Mouse (Mus musculus): ENCODE measurements at regions not wholly inside any gene's neighbourhood (a gene's known extent, or its start where the extent isn't known, plus 50 kb on each side); places are given as distances from the start of the nearest gene placed in this dataset.

DNA sequence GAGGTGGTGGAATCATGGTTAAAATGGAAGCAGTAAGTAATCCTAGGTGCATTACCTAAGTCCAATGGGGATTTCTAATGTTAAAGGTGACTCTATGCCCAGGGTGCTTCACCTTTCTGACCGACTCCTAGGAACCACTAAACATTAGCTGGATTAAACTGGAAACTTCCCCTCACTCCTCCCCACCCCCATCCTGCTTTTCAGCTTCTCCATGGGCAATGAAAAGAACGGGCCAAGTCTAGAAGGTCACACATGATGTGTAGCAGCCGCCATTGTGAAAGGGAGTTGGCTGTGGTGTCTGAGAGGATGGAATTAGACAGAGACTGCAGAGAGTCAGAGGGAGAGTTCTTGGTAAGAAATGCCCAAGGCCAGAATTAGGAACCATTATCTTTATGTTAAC, 479.8 kb downstream of the Ptprc start:
- ATAC-seq = no peak
- WGBS = 75% methylated on average over 3 of the region's 3 CpGs

DNA sequence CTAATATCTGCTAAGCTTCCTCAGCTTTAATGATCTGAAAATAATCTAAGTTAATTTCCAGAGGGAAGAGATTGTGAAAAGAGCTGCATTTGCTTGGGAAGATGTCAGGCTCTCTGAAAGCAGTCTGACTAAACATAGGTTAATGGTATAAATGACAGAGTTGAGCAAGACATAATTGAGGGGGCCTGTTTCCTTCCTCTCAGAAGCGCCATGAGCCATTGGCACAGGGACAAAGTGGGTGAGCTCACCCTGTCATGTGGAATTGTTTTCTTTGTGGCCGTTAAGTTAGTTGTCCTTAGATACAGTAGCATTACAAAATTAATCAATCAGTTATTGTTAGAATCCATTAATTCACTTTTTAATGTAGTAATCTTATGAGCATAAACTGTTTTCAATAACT, 483.0 kb downstream of the Ptprc start:
- Histone ChIP-seq H3K36me3 (ENCODE audit: control insufficient read depth, insufficient read depth) (no peaks in the 10 kb centered on the region), H3K27ac (ENCODE audit: low read depth, low read length) (no peak overlapping the region)
- 71% methylated on average over 2 of the region's 2 CpGs for WGBS

More for the DNA sequence above, 479.8 kb downstream of the Ptprc start:
- Histone ChIP-seq H3K27ac (ENCODE audit: low read depth, low read length) (no peak overlapping the region), H3K9me3 (ENCODE audit: control insufficient read depth) (no peaks in the 10 kb centered on the region), H3K27me3 (replicated peaks; ENCODE audit: control insufficient read depth, insufficient read depth, low read length) (no peaks in the 10 kb centered on the region), H3K4me2 (replicated peaks; ENCODE audit: low read depth) (no peak overlapping the region), H3K9ac (ENCODE audit: low read depth, low read length) (no peak overlapping the region), H3K4me3 (ENCODE audit: low read depth, low read length) (no peak overlapping the region), H3K4me1 (replicated peaks; ENCODE audit: control insufficient read depth, insufficient read depth, low read length) (no peaks in the 10 kb centered on the region), H3K36me3 (ENCODE audit: control insufficient read depth, insufficient read depth) (no peaks in the 10 kb centered on the region)
- no peak for TF ChIP-seq CTCF (IDR thresholded peaks at IDR 0.05; ENCODE audit: low read depth)

DNA sequence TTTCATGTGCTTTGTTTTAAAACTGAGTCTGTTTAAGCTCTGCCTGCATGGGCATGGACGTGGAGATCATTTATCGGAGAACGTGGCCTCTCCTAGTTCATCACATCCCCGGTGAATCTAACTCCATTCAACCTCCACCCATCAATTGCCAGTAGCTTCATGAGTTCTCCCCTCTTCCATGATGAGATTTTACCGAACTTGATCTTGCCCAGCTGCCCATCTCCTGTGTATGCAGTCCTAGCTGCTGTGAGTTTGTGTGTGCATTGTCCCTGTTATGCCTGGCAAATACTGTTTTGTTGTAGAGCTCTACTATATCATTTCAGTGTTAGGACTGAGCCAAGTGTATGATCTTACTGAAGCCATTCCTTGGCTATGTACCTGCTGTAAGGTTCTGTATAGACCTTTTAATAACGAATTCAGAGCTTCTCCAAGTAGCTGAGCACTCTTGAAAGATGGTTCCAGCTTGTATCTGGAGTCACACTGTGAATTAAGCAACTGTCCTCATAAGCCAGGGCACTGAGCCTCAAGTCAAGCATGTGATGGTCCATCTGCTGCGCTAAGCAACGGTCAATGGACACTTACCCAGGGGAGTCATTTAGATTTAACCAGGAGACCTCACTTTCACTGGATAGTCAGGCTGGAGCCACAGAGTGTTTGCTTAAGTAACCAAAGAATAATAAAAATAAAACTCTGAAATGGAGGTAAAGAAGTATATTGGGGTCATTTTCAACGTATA, 484.5 kb downstream of the Ptprc start:
- H3K27me3 ChIP-seq (replicated peaks; ENCODE audit: control insufficient read depth, insufficient read depth, low read length) = no peaks in the 10 kb centered on the region
- no peaks in the 10 kb centered on the region for H3K36me3 ChIP-seq (ENCODE audit: control insufficient read depth, insufficient read depth)
- no peak for TF ChIP-seq CTCF (IDR thresholded peaks at IDR 0.05; ENCODE audit: low read depth)
- no peak overlapping the region for H3K27ac ChIP-seq (ENCODE audit: low read depth, low read length)
- no peak overlapping the region for H3K4me2 ChIP-seq (replicated peaks; ENCODE audit: low read depth)
- no peaks in the 10 kb centered on the region for H3K9me3 ChIP-seq (ENCODE audit: control insufficient read depth)
- no peak overlapping the region for H3K9ac ChIP-seq (ENCODE audit: low read depth, low read length)
- ATAC-seq = no peak
- no peak overlapping the region for H3K4me3 ChIP-seq (ENCODE audit: low read depth, low read length)
- WGBS = 87% methylated on average over 9 of the region's 9 CpGs
- H3K4me1 ChIP-seq (replicated peaks; ENCODE audit: control insufficient read depth, insufficient read depth, low read length) = no peaks in the 10 kb centered on the region

More for the DNA sequence above, 483.0 kb downstream of the Ptprc start:
- Histone ChIP-seq H3K4me2 (replicated peaks; ENCODE audit: low read depth) (no peak overlapping the region), H3K9ac (ENCODE audit: low read depth, low read length) (no peak overlapping the region), H3K4me1 (replicated peaks; ENCODE audit: control insufficient read depth, insufficient read depth, low read length) (no peaks in the 10 kb centered on the region), H3K27me3 (replicated peaks; ENCODE audit: control insufficient read depth, insufficient read depth, low read length) (no peaks in the 10 kb centered on the region), H3K9me3 (ENCODE audit: control insufficient read depth) (no peaks in the 10 kb centered on the region), H3K4me3 (ENCODE audit: low read depth, low read length) (no peak overlapping the region)
- TF ChIP-seq CTCF (IDR thresholded peaks at IDR 0.05; ENCODE audit: low read depth) = no peak
- no peak for ATAC-seq

DNA sequence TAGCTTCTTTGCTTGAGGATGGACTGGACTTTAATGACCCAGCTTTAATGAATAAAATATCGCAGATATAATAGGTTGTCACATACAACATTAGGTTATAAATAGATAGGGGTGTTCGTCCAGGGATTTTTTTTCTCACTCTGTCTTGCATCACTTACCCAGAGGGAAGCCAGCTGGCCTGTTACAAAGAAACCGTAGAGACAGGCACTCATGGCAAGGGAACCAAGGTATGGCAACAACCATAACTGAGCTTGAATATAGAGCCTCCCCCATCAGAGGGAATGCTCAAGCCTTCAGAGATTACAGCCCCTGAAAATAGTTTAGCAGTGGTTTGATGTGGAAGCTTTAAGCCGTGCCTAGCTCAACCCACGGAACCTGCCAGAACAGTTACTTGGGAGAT, 504.9 kb downstream of the Ptprc start:
- no peak for TF ChIP-seq CTCF (IDR thresholded peaks at IDR 0.05; ENCODE audit: low read depth)
- no peak overlapping the region for H3K4me3 ChIP-seq (ENCODE audit: low read depth, low read length)
- H3K9me3 ChIP-seq (ENCODE audit: control insufficient read depth) = no peaks in the 10 kb centered on the region
- H3K36me3 ChIP-seq (ENCODE audit: control insufficient read depth, insufficient read depth) = no peaks in the 10 kb centered on the region
- WGBS = 81% methylated on average over 5 of the region's 5 CpGs
- no peak for ATAC-seq
- H3K9ac ChIP-seq (ENCODE audit: low read depth, low read length) = no peak overlapping the region
- no peak overlapping the region for H3K27ac ChIP-seq (ENCODE audit: low read depth, low read length)
- H3K27me3 ChIP-seq (replicated peaks; ENCODE audit: control insufficient read depth, insufficient read depth, low read length) = no peaks in the 10 kb centered on the region
- H3K4me2 ChIP-seq (replicated peaks; ENCODE audit: low read depth) = no peak overlapping the region
- no peaks in the 10 kb centered on the region for H3K4me1 ChIP-seq (replicated peaks; ENCODE audit: control insufficient read depth, insufficient read depth, low read length)

DNA sequence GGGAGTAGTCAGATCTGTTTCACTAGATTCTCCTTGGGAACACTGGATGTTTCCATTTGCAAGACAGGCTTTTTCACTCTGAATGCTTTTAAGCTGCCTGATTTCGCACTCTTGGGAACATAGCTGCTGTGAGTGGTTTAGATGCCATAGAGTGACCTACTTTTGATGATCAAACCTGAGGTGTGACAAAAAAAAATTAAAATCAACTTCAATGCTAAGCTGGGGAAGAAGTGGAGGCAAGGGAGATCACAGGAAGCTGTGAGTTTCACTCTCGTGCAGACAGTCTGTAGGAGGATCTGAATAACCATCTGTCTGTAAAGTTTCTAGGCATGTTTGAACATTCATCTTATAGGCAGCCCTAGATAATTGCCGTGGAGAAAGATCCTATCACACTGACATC, 505.7 kb downstream of the Ptprc start:
- 76% methylated on average over 3 of the region's 3 CpGs for WGBS
- Histone ChIP-seq H3K4me1 (replicated peaks; ENCODE audit: control insufficient read depth, insufficient read depth, low read length) (no peaks in the 10 kb centered on the region), H3K27me3 (replicated peaks; ENCODE audit: control insufficient read depth, insufficient read depth, low read length) (no peaks in the 10 kb centered on the region), H3K36me3 (ENCODE audit: control insufficient read depth, insufficient read depth) (no peaks in the 10 kb centered on the region), H3K27ac (ENCODE audit: low read depth, low read length) (no peak overlapping the region), H3K4me3 (ENCODE audit: low read depth, low read length) (no peak overlapping the region), H3K9me3 (ENCODE audit: control insufficient read depth) (no peaks in the 10 kb centered on the region), H3K4me2 (replicated peaks; ENCODE audit: low read depth) (no peak overlapping the region), H3K9ac (ENCODE audit: low read depth, low read length) (no peak overlapping the region)
- no peak for TF ChIP-seq CTCF (IDR thresholded peaks at IDR 0.05; ENCODE audit: low read depth)
- no peak for ATAC-seq

DNA sequence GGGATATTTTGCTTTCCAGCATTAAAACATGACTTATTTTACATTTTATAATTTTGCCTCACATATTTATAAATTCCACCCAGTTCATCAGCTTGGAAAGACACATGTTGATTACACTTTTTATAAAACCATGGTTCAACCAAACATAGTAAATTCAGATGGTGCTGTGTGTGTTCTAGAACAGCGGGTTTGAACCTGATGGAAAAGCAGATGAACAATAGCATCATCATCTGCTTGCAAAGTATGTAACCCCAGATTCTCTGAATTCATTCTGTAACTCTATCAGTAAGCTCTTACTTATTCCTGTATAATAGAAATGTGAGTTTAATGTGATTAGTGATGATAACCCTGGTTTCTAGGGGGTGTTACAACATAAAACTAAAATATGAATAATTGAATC, 517.4 kb downstream of the Ptprc start:
- Histone ChIP-seq H3K9ac (ENCODE audit: low read depth, low read length) (no peak overlapping the region), H3K9me3 (ENCODE audit: control insufficient read depth) (no peaks in the 10 kb centered on the region), H3K27ac (ENCODE audit: low read depth, low read length) (no peak overlapping the region), H3K4me1 (replicated peaks; ENCODE audit: control insufficient read depth, insufficient read depth, low read length) (no peaks in the 10 kb centered on the region), H3K36me3 (ENCODE audit: control insufficient read depth, insufficient read depth) (no peaks in the 10 kb centered on the region), H3K4me2 (replicated peaks; ENCODE audit: low read depth) (no peak overlapping the region), H3K27me3 (replicated peaks; ENCODE audit: control insufficient read depth, insufficient read depth, low read length) (no peaks in the 10 kb centered on the region), H3K4me3 (ENCODE audit: low read depth, low read length) (no peak overlapping the region)
- TF ChIP-seq CTCF (IDR thresholded peaks at IDR 0.05; ENCODE audit: low read depth) = no peak
- no peak for ATAC-seq
- WGBS = 97% methylated on average over 1 of the region's 1 CpGs
